Mouse (Mus musculus) stomach, embryonic 15.5 days (tissue): ENCODE data around the gene Dnah5. TPM values are rescaled to one million over a fixed set of nuclear protein-coding genes. Genes with fewer than 3 reads are reported as not detected.

Source experiments
- ATAC-seq: fragments of 200-750 bp; cut with Nextera tagmentation; 2 replicates; pipeline ENCODE4 v1.8.0; 2017; ENCODE audit warnings: low read depth, moderate number of reproducible peaks, moderate TSS enrichment; ENCODE audit not compliant: insufficient read depth, low FRiP score
- H3K27ac ChIP-seq: fragments of 300-500 bp; sonication (generic); 2 replicates; pipeline ENCODE4 v1.5.1; 2015; ENCODE audit warnings: mild to moderate bottlenecking, inconsistent platforms
- H3K27me3 ChIP-seq: fragments of 300-500 bp; sonication (generic); replicated peaks from 2 replicates; pipeline ENCODE4 v1.6.1; 2015; ENCODE audit warnings: inconsistent platforms
- H3K36me3 ChIP-seq: fragments of 300-500 bp; sonication (generic); 2 replicates; pipeline ENCODE4 v1.6.1; 2015; ENCODE audit warnings: inconsistent platforms
- H3K4me1 ChIP-seq: fragments of 300-500 bp; sonication (generic); 2 replicates; pipeline ENCODE4 v1.6.1; 2015; ENCODE audit warnings: inconsistent platforms
- H3K4me2 ChIP-seq: fragments of 300-500 bp; sonication (generic); 2 replicates; pipeline ENCODE4 v1.6.1; 2015; ENCODE audit warnings: mild to moderate bottlenecking, inconsistent platforms
- H3K4me3 ChIP-seq: fragments of 300-500 bp; sonication (generic); replicated peaks from 2 replicates; pipeline ENCODE4 v1.5.1; 2015; ENCODE audit warnings: inconsistent platforms
- H3K9ac ChIP-seq: fragments of 300-500 bp; sonication (generic); 2 replicates; pipeline ENCODE4 v1.6.1; 2015; ENCODE audit warnings: inconsistent platforms
- H3K9me3 ChIP-seq: fragments of 300-500 bp; sonication (generic); 2 replicates; pipeline ENCODE4 v1.6.1; 2016; ENCODE audit warnings: inconsistent platforms
- WGBS: fragments of 180-500 bp; shearing (Covaris S2); methylation state at CpG from one replicate; pipeline ENCODE4 v1.1.7; 2015; 5-methylcytosine and 5-hydroxymethylcytosine counted together
- polyA plus RNA-seq: library from polyadenylated mRNA; unstranded; fragments of >200 nt; fragmentation: Nextera tagmentation; extraction: Ambion mirVana; gene quantifications from 2 replicates; pipeline ENCODE4 v1.2.1, GENCODE M21; 2015

The Dnah5 gene
- polyA plus RNA-seq = 0.01 and 0.05 TPM in 2 replicates

- H3K27ac ChIP-seq = no peak within 1 kb of the TSS
- WGBS = 77% methylated on average over 20 of the region's 20 CpGs
- no peak for ATAC-seq
- no peak within 1 kb of the TSS for H3K4me3 ChIP-seq
- H3K9ac ChIP-seq = no peak within 1 kb of the TSS
- H3K4me1 ChIP-seq = no peaks in the 10 kb centered on the region
- H3K36me3 ChIP-seq = no peaks in the 10 kb centered on the region
- no peak within 1 kb of the TSS for H3K4me2 ChIP-seq
- H3K27me3 ChIP-seq = no peaks in the 10 kb centered on the region
- H3K9me3 ChIP-seq = no peaks in the 10 kb centered on the region
Measured at GRCm38 (mm10) chr15:28203111-28204075, at the start of gene Dnah5. Gene Dnah5 (plus strand): TSS chr15:28203752.

DNA sequence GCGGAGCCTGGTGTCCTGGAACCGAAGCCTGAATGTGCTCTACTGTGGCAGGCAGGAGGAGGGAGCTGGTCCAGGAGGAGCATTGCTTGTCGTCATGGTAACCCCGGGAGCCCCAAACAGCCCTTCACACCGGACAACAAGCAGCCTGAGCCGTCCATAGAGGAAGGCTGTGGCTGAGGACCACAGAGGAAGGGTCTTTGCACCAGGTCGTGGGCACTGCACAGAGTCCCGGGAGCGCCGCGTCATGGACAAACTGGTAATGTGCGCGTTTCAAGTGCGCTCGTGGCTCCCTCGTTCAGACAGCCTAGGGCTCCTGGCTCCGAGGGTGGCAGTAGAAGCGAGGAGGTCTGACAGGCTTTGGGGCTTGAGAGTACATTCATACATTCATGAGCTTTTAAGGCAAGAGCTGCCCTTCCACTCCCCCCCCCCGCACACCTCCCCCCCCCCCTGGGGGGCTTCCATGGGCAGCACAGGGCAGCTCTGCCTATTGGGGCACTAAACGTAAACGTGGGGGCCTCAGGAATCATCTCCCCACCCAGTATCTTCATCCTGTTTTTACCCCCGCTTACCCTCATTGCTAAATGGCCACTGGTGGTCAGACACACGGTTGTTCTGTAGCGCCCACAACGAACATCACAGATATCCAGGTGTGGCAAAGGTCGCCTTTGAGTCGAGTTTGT is 48.6 kb upstream of the Dnah5 start:
- no peak overlapping the region for H3K9ac ChIP-seq

GRCm38 (mm10) chr15:28158771-28159489 is 44.6 kb upstream of the Dnah5 start:
- H3K4me3 ChIP-seq = peak overlapping the region; percentile 47

More for the DNA sequence above, 48.6 kb upstream of the Dnah5 start:
- H3K4me3 ChIP-seq = peak overlapping the region; percentile 35
- WGBS = 8% methylated on average over 26 of the region's 27 CpGs
- ATAC-seq = 0 out of 2 replicates have a peak, but pooled peaks have one; percentile 49
- no peaks in the 10 kb centered on the region for H3K27me3 ChIP-seq
- H3K27ac ChIP-seq = no peak overlapping the region
- no peaks in the 10 kb centered on the region for H3K9me3 ChIP-seq
- no peaks in the 10 kb centered on the region for H3K36me3 ChIP-seq
- peak overlapping the region; percentile 73 for H3K4me2 ChIP-seq
- peaks cover 7% of the 10 kb centered on the region for H3K4me1 ChIP-seq

GRCm38 (mm10) chr15:28162291-28162690 is 41.3 kb upstream of the Dnah5 start:
- no peak overlapping the region for H3K4me2 ChIP-seq
- no peak overlapping the region for H3K27ac ChIP-seq
- H3K4me1 ChIP-seq = no peaks in the 10 kb centered on the region
- H3K4me3 ChIP-seq = no peak overlapping the region
- H3K36me3 ChIP-seq = no peaks in the 10 kb centered on the region
- no peaks in the 10 kb centered on the region for H3K27me3 ChIP-seq
- no peak for ATAC-seq
- WGBS = 90% methylated on average over 2 of the region's 2 CpGs
- H3K9ac ChIP-seq = no peak overlapping the region
- no peaks in the 10 kb centered on the region for H3K9me3 ChIP-seq

More at GRCm38 (mm10) chr15:28158771-28159489, 44.6 kb upstream of the Dnah5 start:
- H3K4me1 ChIP-seq = peaks cover 7% of the 10 kb centered on the region
- peak overlapping the region; percentile 74 for H3K27ac ChIP-seq
- 0 out of 2 replicates have a peak overlapping the region, but pooled peaks have one; percentile 2 for H3K9ac ChIP-seq
- WGBS = under 1% methylated on average over 19 of the region's 19 CpGs
- no peaks in the 10 kb centered on the region for H3K36me3 ChIP-seq
- H3K27me3 ChIP-seq = no peaks in the 10 kb centered on the region
- no peaks in the 10 kb centered on the region for H3K9me3 ChIP-seq
- ATAC-seq = peak; percentile 88
- H3K4me2 ChIP-seq = peak overlapping the region; percentile 51

- H3K4me1 ChIP-seq = no peaks in the 10 kb centered on the region
- H3K9me3 ChIP-seq = no peaks in the 10 kb centered on the region
- no peak overlapping the region for H3K27ac ChIP-seq
- WGBS = 81% methylated on average over 7 of the region's 7 CpGs
- H3K27me3 ChIP-seq = no peaks in the 10 kb centered on the region
- no peak for ATAC-seq
- H3K4me3 ChIP-seq = no peak overlapping the region
- H3K36me3 ChIP-seq = no peaks in the 10 kb centered on the region
- no peak overlapping the region for H3K9ac ChIP-seq
- H3K4me2 ChIP-seq = no peak overlapping the region
Measured at GRCm38 (mm10) chr15:28165234-28165633, 38.3 kb upstream of the Dnah5 start.

- Histone ChIP-seq H3K4me1 (no peaks in the 10 kb centered on the region), H3K4me2 (no peak overlapping the region), H3K9me3 (no peaks in the 10 kb centered on the region), H3K4me3 (no peak overlapping the region), H3K27ac (no peak overlapping the region), H3K27me3 (no peaks in the 10 kb centered on the region), H3K9ac (no peak overlapping the region), H3K36me3 (no peaks in the 10 kb centered on the region)
- WGBS = 89% methylated on average over 6 of the region's 6 CpGs
- no peak for ATAC-seq
Measured at GRCm38 (mm10) chr15:28166090-28166489, 37.5 kb upstream of the Dnah5 start.

- Histone ChIP-seq H3K9ac (no peak overlapping the region), H3K36me3 (no peaks in the 10 kb centered on the region), H3K27ac (no peak overlapping the region), H3K4me1 (no peaks in the 10 kb centered on the region), H3K4me2 (no peak overlapping the region), H3K27me3 (no peaks in the 10 kb centered on the region), H3K4me3 (no peak overlapping the region), H3K9me3 (no peaks in the 10 kb centered on the region)
- WGBS = 80% methylated on average over 11 of the region's 11 CpGs
- no peak for ATAC-seq
Measured at GRCm38 (mm10) chr15:28178951-28179350, 24.6 kb upstream of the Dnah5 start.

DNA sequence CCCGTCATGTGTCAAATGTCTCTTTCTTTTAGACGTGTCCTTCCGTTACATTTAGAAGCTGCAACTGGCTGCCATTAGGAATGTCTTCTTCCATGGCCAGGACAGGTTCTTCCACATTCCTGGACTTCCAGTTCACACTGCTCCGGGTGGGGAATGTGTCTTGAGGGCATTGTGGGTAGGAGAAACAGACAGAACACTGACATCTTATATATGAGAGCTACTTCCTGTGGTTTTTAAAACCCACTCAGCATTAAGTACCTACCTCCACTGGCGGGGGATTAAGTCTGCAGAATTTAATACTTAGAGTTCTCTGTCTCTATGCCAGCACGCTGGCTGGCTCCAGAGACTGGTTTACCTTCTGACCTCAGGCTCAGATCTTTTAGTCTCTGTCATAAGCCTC is 24.0 kb upstream of the Dnah5 start:
- H3K9ac ChIP-seq = no peak overlapping the region
- H3K36me3 ChIP-seq = no peaks in the 10 kb centered on the region

DNA sequence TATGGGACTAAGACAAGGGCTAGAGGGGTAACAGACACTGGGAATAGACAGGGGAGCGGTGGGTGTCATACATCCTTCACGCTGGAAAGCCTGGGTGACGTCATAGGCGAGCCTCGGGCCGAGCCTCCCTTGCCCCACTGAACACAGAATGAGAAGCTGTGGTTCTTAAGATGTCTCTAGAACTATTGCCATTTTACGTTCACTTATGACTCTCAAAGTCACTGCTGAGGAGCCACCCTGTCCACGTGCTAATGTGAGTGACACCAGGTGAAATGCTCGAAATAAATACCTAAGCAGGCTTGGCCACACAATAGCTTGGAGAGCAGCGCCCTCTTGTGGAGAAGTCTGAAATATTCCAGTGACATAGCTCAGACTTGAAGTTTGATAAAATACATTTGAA is 21.7 kb upstream of the Dnah5 start:
- Histone ChIP-seq H3K4me2 (peak overlapping the region; percentile 54), H3K36me3 (no peaks in the 10 kb centered on the region), H3K4me1 (no peaks in the 10 kb centered on the region), H3K4me3 (peak overlapping the region; percentile 26), H3K27me3 (no peaks in the 10 kb centered on the region), H3K9ac (no peak overlapping the region), H3K27ac (no peak overlapping the region), H3K9me3 (no peaks in the 10 kb centered on the region)
- peak; percentile 77; the same call in 1 of the 2 replicates for ATAC-seq
- 13% methylated on average over 10 of the region's 10 CpGs for WGBS

More for the DNA sequence above, 24.0 kb upstream of the Dnah5 start:
- H3K9me3 ChIP-seq = no peaks in the 10 kb centered on the region
- H3K4me3 ChIP-seq = no peak overlapping the region
- no peak overlapping the region for H3K4me2 ChIP-seq
- 57% methylated on average over 6 of the region's 6 CpGs for WGBS
- no peak for ATAC-seq
- no peak overlapping the region for H3K27ac ChIP-seq
- H3K27me3 ChIP-seq = no peaks in the 10 kb centered on the region
- no peaks in the 10 kb centered on the region for H3K4me1 ChIP-seq

GRCm38 (mm10) chr15:28182567-28182966 is 21.0 kb upstream of the Dnah5 start:
- no peaks in the 10 kb centered on the region for H3K9me3 ChIP-seq
- H3K4me1 ChIP-seq = no peaks in the 10 kb centered on the region
- no peaks in the 10 kb centered on the region for H3K36me3 ChIP-seq
- no peak for ATAC-seq
- H3K4me3 ChIP-seq = no peak overlapping the region
- no peak overlapping the region for H3K4me2 ChIP-seq
- WGBS = 51% methylated on average over 3 of the region's 3 CpGs
- H3K27me3 ChIP-seq = no peaks in the 10 kb centered on the region
- H3K9ac ChIP-seq = no peak overlapping the region
- no peak overlapping the region for H3K27ac ChIP-seq

DNA sequence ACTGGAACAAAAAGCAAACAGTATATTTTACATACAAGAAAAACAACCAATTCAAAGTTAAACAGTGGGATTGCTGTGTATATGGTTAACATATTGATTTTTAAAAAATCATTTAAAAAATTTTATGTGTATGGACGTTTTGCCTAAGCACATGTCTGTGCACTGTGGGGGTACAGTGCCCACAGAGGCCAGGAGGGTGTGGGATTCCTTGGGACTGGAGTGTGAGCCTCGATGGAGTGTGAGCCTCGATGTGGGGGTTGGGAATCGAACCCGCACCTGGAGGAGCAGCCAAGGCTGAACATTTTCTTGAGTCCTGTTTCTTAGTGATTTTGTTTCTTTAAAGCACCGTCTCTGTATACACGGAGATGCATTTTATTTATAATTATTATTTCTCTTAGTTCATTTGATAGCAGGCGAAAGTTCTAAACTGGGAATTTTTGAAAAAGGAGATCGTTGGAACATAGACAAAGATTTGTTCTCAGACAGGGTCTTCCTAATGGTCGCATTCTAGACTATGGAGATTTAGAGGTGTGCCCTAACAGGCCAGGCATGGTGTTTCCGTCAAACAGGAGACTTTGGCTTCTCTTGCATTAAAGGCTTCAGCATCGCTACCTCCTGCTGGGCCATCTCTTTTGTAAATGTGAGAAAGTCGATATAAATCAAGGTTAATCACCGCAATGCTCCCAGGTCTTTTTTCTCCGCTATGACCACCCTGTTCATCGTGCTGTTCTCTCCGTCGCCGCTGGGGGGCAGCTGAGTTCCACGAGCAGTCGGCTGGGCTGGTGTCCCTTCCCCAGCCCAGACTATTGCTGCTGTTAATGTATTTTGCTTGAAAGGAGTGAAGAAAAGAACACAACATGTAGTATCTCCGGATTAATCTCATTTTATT is 15.8 kb upstream of the Dnah5 start:
- Histone ChIP-seq H3K9me3 (no peaks in the 10 kb centered on the region), H3K4me3 (no peak overlapping the region), H3K4me1 (no peaks in the 10 kb centered on the region), H3K9ac (no peak overlapping the region), H3K36me3 (no peaks in the 10 kb centered on the region), H3K4me2 (no peak overlapping the region), H3K27ac (no peak overlapping the region), H3K27me3 (no peaks in the 10 kb centered on the region)
- no peak for ATAC-seq
- 23% methylated on average over 22 of the region's 22 CpGs for WGBS
